Mouse (Mus musculus): ENCODE results near the gene Sort1. TPM values are rescaled to one million over a fixed set of nuclear protein-coding genes. Genes with fewer than 3 reads are reported as not detected.
"Not testable (repeated sequence)": the region's sequence is repeated elsewhere in the genome, so short reads cannot be mapped to it uniquely, and the experiment has no call there.

The Sort1 gene
- 42.0 and 45.7 TPM in 2 replicates for total RNA-seq (2021)
- long read RNA-seq, experiment 1, full-length matches to known transcripts = 4 of 10 reads
- long read RNA-seq, experiment 1, partial matches to known transcripts = 1 of 10 reads
- long read RNA-seq, experiment 1, other reads (novel, unspliced or antisense) = 5 of 10 reads
- long read RNA-seq, experiment 2, full-length matches to known transcripts = 8 of 13 reads
- long read RNA-seq, experiment 2, partial matches to known transcripts = 2 of 13 reads
- long read RNA-seq, experiment 2, other reads (novel, unspliced or antisense) = 3 of 13 reads

DNA sequence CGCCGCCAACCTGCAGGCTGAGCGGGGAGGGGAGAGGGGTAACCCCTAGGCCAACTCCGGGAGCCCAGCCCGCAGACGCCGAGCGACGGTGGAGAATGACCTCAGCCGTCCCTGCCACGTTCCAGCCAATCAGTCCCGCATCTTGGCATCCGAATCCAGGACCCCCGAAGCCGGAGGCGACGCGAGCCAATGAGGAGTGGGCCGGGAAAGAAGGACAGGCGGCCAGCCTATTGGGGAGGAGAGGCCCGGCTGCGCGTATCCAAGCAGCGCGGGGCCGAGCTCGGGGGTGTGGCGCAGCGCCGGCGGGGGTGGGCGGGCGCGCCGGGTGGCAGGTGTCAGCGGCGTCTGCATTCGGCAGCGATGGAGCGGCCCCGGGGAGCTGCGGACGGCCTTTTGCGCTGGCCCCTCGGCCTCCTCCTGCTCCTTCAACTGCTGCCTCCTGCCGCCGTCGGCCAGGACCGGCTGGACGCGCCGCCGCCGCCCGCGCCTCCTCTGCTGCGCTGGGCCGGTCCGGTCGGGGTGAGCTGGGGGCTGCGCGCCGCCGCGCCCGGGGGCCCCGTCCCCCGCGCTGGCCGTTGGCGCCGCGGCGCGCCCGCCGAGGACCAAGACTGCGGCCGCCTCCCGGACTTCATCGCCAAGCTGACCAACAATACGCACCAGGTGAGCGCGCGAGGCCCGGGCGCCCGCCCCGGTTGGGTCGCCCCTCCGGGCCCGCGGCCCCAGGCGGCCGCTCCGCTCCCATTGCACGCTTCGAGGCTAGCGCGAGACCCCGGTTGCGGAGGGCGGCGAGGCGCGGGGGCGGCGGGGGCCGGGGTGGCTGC is at the start of gene Sort1:
Gene Sort1 (plus strand): TSS at position 302 of the 821 bp plus-strand sequence.
- DNase-seq = peak; percentile 93

DNA sequence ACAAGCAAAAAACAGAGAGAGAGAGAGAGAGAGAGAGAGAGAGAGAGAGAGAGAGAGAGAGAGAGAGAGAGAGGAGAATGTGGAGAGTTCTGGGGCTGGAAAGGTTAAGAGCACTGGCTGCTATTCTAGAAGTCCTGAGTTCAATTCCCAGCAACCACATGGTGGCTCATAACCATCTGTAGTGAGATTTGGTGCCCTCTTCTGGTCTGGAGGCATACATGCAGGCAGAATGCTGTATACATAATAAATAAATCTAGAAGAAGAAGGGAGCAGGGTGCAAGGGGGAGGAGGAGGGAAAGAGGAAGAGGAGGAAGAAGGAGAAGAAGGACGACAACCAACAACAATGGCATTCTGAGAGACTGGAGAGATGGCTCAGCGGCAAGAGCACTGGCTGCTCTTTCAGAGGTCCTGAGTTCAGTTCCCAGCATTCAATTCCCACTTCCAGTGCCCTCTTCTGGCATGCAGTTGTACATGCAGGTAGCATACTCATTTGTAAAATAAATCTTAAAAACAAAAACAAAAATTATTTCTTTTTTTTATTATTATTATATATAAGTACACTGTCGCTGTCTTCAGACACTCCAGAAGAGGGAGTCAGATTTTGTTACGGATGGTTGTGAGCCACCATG is 46.3 kb upstream of the Sort1 start:
- not testable (repeated sequence) for DNase-seq

DNA sequence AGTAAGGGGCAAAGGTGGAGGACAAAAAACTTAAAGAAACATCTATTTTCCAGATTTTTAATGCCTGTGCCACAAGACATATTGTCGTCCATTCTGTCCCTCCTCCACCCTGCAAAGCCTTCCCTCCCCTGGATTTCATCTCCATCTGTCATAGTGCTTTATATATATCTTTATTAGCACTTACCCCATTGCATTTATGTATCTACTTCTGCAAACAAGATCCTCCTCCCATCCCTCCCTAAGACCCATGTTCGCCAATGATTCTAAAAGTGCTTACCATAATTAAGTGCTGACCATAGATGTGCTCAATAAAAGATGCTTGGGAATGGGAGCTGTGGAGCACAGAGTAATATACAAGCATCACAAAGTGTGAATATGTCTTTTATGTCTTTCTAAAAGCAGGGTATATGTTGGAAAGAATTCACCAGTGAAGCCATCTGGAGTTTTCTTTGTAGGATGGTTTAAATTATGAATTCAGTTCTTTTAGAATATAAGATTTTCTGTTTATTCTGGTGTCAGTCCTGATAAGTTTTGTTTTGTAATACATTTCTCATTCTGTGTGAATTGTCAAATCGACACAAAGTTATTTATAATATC is 42.5 kb upstream of the Sort1 start:
- DNase-seq = no peak

DNA sequence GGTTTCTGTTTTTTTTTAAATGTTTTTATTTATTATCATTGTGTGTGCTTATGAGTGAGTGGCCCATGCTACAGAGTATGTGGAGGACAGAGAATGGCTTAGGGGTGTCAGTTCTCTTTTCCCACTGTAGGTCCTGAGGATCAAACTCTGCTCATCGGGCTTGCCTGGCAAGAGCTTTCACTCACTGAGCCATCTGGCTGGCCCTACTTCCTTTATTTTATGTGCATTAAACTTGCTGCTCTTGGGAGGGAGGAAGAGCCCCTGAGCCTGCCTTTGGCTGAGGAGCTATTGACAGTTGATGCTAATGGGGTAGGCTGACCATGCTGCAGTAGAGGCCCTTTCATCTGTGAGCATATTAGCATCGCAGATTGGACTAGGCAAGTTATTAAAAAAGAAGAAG is 37.0 kb upstream of the Sort1 start:
- DNase-seq = no peak

DNA sequence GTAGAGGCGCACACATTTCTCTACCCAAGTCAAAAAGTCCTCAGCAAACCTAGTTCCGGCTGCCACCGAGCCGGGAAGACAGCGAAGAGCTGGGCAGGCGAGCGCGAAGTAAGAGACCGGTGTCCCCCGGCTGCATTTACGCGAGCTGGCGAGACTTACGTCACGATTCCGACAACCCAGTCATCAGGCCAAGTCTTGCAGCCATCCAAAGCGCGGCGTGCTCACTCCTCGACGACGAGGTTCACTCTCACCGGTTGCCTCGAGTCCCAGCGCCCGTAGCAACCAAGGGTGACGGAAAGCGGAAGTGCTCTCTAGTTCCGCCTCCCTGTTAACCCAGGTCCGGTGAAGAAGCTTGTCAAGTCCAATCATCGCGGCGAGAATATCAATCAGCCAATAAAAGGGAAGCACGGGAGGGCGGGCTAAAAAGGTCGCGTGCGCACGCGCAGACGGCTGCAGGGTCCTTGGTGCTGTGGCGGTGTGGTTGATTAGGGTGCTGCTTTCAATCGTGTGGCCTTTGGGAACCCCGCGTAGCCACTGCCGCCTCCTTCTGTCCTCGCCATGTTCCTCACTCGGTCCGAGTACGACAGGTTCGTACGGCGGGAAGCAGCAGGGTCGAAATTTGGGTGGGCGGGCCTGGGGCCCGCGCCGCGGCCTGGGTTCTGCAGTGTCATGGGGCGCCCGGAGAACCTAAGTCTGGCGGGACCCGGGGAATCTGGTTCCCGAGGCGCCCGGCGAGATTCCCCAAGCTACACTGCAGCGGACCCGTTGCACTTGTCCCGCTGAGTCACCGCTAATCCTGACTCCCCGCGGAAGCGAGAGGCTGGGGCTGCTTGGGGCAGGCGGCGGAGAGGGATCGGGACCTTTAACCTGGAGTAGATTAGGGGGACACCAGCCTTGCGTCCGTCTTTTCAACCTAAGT is 26.9 kb upstream of the Sort1 start, which contains the start of gene Psma5:
Gene Psma5 (plus strand): TSS at position 208 of the 919 bp plus-strand sequence.
- DNase-seq = peak; percentile 98

DNA sequence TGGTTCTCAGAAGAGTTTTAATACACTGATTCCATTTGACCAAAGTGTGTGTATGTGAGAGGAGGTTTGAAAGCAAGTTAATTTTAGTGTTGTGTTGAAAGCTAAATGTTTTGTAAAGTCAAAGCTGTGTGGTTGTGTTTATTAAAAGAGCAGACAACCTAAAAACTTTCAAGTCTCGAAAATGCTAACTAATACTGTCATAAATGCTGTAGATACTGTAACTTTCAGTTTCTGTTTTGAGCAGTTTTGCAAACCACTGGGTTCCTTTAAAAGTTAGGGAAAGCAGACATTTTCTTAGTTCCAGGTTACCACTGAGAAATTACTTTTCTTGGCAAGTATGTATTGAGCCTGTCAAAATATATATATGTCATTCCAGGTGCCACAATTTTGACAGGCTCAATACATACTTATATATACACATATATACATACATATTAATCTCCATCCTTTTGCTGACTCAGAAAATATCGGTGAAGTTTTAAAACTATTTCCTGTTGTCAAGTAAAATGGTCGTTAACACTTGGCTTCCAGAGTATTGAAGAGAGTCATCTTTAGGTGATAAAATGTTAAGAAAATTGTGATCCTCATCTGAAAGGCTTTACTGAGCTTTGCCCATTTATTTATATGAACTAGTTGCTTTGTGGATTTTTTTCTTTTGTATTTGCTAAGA is 25.9 kb upstream of the Sort1 start:
- DNase-seq = no peak

DNA sequence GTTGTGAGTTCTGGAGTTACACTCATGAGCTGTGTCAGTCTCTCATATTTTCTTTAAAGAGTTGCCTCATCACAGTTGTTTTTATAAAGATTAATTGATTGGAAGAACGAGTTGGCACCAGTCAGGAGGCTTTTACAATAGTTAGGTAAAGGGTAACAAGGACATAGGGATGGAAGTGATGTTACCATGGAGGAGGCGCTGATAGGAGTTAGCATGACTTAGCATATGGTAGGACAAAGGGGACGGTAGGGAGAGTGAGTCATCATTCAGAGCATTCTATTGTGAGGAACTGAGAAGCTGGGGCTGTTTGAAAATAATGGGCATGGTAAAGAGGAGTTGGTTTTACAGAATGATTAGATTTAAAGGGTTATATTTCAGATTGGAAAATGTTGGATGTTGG is 24.6 kb upstream of the Sort1 start:
- no peak for DNase-seq

DNA sequence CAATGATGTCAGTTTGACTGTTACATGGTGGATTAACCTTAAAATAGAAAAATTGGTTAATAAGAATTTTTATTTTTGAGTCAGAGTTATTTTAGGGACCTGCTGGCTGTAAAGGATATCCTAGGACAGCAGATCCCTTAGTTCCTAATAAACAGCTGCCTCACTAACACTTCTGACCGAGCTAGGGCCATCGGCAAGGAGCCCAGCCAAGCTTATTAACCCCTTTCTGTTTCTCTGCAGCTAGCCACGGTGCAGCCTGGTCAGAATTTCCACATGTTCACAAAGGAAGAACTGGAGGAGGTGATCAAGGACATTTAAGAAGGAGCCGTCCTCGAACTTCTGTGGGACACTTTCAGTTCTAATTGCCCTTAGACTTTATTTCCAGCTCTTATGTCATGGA is 4.4 kb upstream of the Sort1 start:
- DNase-seq = not testable (repeated sequence)

DNA sequence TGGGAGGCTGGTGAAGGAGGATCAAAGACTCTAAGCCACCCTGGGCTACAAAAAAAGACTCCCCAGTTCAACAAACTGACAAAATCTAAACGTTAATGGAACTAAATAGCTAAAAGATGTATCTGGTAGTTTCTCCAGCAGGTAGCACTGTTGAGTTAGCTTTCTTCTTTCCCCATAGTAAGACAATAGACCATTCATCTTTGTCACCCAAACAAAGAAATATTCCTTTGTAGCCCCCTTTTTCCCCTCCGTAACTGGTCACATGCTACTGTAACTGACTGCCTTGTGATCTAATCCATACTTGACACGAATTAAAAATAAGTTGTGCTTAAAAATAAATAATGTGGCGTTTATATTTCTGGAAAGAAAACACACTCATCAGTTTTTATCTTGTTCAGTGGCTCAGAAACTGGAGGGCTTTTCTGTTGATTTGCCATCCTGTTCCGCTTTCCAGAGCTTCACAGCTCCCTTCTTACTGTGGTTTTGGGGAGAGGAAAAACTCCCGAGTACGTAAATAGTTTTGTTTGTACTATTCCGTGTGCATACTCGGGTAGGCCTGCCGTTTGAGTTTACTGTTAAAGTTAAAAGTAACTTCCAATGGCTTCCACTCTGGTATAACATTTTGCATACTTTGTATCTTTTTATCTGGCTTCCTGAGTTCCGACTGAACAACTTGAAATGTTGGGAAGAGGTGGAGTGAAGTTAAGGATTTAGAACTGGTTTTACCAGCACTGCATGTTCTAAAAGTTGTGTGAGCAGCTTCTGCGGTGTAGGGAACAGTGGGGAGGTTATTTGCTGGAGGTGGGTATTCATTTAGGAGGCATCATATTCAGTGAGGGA is 1.3 kb upstream of the Sort1 start:
- DNase-seq = peak; percentile 35

DNA sequence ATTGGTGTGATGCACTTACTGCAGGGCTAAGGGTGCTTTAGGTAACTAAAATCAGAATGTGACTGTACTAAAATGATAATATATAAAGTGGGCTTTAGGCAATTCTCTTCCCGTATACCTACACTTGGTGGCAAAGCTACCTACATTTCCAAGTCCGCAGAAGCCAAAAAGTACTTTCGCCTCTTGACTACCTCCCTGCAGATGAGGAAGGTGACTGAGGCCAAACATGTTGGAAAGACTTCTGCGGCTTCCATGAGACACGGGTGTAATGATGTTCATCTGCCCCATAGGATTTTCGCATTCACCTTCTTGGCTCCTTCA is 681 bp upstream of the Sort1 start:
- no peak for DNase-seq

DNA sequence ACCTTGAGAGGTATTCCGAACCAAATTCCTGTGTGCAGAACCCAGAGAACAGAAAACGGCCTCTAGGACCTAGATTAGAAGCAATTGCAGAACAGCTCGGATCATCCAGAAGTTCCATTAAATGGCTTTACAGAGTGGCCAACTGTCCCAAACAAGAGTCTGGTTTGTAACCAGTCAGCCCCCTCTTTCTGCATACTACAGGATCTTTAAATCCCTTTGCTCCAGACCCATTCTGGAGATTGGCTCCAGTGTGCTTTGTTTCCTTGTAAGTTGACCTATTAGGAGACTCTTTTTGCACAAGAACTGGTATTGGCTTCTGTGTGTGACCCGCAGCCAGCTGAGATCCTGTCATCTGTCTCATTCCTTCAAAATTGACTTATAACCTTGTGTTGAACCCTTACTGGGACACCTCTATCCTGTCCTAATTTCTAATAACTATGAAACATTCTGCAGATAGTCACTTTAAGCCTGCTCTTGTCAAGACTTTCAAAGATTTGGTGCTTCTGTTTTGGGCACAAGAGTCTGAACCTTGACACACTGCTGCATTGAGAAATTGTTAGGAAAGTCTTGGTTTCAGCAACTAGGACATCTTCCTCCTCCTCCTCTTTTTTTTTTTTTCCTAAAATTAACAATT is 1.3 kb downstream of the Sort1 start:
- DNase-seq = no peak

DNA sequence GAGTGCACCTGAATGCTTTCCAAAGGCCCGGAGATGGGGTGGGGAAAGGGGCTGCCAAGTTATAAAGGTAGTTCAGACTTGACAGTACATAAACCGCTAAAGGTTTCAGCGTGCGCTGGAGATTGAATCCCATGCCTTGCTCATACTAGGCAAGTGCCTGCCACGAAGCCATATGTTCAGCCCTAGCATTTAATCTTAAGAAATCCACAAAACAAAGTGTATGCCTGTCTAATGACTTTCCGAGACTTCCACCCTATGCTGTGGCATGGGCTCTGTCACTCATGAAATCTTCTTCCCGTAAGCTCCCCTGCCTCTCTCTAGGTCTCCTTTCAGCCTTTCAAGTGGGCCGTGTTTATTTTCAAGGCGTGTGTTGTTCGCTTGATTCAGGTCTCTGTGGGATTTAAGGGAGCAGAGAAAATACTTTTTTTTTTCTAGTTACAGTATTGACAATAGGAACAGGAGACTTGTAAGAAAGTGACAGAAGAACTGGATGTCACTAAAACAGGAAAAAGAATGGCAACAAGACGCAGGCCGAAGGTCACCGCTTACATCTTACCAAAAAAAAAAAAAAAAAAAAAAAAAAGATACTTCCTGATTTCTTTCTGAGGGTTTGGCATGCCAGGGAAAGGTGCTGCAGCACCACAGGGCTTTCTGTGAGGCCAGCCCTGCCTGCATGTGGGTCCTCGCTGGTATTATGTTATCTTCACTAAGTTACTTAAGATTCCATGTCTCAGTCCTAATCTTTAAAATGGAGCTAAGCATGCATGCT is 3.0 kb downstream of the Sort1 start:
- no peak for DNase-seq

DNA sequence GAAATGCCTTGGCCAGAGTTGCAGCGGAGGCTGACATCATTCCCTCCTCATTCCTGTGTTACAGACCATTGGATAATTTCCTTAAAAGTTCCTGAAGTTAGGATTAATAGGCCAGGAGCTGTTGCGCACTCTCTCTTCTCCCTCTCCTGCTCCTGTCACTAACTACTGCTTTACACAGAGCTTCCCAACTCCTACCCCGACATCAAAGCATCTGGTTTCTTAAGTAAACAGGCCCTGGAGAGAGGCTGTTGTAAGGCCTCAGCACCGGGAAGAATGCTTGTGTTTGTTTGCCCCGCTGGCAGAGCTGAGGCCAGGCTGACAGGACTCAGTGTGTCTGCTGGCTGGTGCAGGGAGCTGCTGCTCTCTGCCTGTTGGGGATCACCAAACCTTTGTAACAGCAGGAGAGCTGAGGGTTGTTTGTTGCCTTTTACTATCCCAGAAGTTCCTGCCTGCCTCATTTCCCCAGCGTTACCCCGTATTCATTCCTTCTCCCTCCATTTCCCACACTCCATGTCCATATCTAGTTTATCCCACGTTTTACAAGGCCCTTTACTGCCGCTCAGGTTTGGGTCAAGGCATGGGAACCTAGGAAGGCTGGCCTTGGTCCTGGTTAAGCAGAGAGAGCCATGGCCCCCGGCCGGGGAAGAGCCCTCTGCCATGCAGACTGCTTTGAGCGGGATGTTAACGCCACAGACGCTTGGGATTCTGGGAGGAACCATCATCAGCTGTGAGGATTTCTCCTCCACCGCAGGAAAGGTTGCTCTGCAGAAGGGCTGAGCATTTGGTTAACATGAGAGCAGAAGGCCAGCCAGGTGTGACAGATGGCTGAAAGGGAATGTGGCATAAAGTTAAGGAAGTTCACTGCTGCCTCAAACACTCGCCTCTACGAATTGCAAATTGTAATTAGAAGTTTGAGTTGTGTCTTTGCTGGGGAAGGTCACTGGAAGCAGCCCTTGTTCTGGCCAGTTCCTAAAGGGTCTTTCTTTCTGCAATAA is 4.2 kb downstream of the Sort1 start:
- no peak for DNase-seq

DNA sequence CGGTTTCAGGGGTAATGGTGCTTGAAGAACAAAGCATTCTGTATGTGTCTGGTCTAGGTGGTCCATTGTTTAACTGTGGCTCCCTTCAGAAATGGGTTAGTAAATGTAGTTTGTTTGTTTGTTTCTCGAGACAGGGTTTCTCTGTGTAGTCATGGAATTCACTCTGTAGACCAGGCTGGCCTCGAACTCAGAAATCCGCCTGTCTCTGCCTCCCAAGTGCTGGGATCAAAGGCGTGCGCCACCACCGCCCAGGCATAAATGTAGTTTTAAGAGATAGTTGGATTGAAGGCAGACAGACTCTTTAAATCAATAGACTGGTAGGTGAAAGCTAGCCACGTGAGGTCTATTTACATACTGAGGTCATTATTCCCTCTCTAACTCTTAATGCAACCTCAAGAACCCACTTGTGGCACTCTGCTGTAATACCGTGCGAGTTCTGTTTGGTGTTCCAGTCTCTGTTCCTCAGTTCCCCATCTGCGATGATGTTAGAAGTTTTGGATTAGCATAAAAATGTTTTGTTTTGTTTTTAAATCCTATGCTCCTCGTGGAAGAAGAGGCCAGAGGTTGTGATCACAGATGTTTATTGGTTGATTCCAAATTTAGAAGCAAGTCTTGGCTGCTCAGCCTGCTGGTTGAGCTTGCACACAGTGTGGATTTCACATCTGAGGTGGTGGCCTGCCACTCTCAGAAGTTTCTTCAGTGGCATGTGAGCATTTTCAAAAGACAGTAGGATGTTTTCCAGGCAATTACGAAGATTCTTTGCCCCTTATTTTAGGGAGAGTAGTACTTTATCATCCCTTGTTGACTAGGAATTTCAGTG is 5.6 kb downstream of the Sort1 start:
- no peak for DNase-seq

DNA sequence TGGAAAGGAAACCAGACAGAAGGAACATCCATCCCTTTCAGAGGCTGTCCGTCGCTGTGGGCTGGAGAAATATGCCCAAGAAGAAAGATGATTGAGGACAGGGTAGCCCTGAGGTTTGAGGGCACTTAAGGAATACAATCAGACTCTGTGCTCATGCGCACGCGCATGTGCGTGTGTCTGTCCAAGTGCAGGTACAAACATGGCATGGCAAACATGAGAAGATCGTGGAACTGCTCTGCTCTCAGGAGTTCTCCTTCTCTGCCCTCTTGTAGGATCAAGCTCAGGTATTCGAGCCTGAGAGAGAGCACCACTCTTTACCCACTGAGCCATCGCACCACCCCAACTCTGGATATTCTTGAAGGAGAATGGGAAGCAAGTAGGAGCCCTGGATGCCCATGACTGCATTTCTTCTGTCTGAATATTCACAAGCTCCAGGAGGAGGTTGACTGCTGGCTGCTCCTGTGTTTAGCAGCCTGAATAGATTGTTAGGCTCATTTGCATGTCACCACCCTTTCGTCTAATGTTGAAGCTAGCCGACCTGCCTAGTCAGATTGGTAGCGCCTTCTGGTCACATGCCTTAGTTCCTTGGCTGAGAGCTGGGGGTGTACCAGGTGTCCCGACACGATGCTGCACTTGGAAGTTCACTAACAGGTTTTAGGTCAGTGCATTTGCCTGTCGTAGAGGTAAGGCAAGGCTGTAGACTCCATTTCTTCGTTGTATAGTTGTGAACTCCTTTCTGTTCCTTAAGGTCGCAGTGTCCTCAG is 7.3 kb downstream of the Sort1 start:
- DNase-seq = no peak

DNA sequence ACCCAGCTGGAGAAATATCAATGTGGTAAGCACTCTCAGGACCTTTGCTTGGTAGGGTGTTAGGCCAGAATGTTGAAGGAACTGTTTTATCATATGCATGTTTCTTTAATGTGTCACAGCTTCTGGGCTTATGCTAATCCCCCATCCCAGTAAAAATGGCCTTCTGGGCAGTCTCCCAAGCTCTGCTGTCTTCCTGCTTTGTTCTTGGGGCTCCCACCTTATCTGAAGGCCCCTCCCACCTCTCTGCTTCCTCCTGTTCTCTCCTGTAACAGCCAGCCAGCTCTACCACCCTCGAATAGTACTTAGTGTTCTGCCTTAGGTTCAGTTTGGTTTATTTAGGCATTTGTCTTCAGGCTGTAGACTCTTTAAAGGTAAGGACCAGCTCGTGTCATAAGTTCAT is 10.5 kb downstream of the Sort1 start:
- DNase-seq = no peak

Measured in adrenal gland, postnatal 14 days (tissue).